Mouse (Mus musculus): ENCODE measurements around the gene Prkaa1.

Prkaa1 gene

GRCm38 (mm10) chr15:5119707-5120106, 24.0 kb upstream of the Prkaa1 start:
- TF ChIP-seq GATA4 (IDR thresholded peaks at IDR 0.05; ENCODE audit: insufficient replicate concordance, low read length) = no peak

GRCm38 (mm10) chr15:5121535-5122313, 21.9 kb upstream of the Prkaa1 start:
- no peak for TF ChIP-seq GATA4 (IDR thresholded peaks at IDR 0.05; ENCODE audit: insufficient replicate concordance, low read length)

- TF ChIP-seq GATA4 (IDR thresholded peaks at IDR 0.05; ENCODE audit: insufficient replicate concordance, low read length) = no peak
Measured at GRCm38 (mm10) chr15:5126456-5126855, 17.2 kb upstream of the Prkaa1 start.

GRCm38 (mm10) chr15:5127487-5127886, 16.2 kb upstream of the Prkaa1 start:
- no peak for TF ChIP-seq GATA4 (IDR thresholded peaks at IDR 0.05; ENCODE audit: insufficient replicate concordance, low read length)

GRCm38 (mm10) chr15:5128176-5128940, 15.3 kb upstream of the Prkaa1 start:
- no peak for TF ChIP-seq GATA4 (IDR thresholded peaks at IDR 0.05; ENCODE audit: insufficient replicate concordance, low read length)

GRCm38 (mm10) chr15:5129111-5129805, 14.4 kb upstream of the Prkaa1 start:
- TF ChIP-seq GATA4 (IDR thresholded peaks at IDR 0.05; ENCODE audit: insufficient replicate concordance, low read length) = no peak

- TF ChIP-seq GATA4 (IDR thresholded peaks at IDR 0.05; ENCODE audit: insufficient replicate concordance, low read length) = no peak
Measured at GRCm38 (mm10) chr15:5133301-5133700, 10.4 kb upstream of the Prkaa1 start.

- TF ChIP-seq GATA4 (IDR thresholded peaks at IDR 0.05; ENCODE audit: insufficient replicate concordance, low read length) = no peak
Measured at GRCm38 (mm10) chr15:5134179-5134578, 9.5 kb upstream of the Prkaa1 start.

- TF ChIP-seq GATA4 (IDR thresholded peaks at IDR 0.05; ENCODE audit: insufficient replicate concordance, low read length) = no peak
Measured at GRCm38 (mm10) chr15:5134945-5135483, 8.6 kb upstream of the Prkaa1 start.

GRCm38 (mm10) chr15:5138021-5138856, 5.4 kb upstream of the Prkaa1 start:
- TF ChIP-seq GATA4 (IDR thresholded peaks at IDR 0.05; ENCODE audit: insufficient replicate concordance, low read length) = no peak

GRCm38 (mm10) chr15:5139366-5139765, 4.3 kb upstream of the Prkaa1 start:
- no peak for TF ChIP-seq GATA4 (IDR thresholded peaks at IDR 0.05; ENCODE audit: insufficient replicate concordance, low read length)

GRCm38 (mm10) chr15:5139863-5140262, 3.8 kb upstream of the Prkaa1 start:
- no peak for TF ChIP-seq GATA4 (IDR thresholded peaks at IDR 0.05; ENCODE audit: insufficient replicate concordance, low read length)

- no peak for TF ChIP-seq GATA4 (IDR thresholded peaks at IDR 0.05; ENCODE audit: insufficient replicate concordance, low read length)
Measured at GRCm38 (mm10) chr15:5140357-5140756, 3.3 kb upstream of the Prkaa1 start.

- no peak for TF ChIP-seq GATA4 (IDR thresholded peaks at IDR 0.05; ENCODE audit: insufficient replicate concordance, low read length)
Measured at GRCm38 (mm10) chr15:5142047-5142446, 1.6 kb upstream of the Prkaa1 start.

- no peak for TF ChIP-seq GATA4 (IDR thresholded peaks at IDR 0.05; ENCODE audit: insufficient replicate concordance, low read length)
Measured at GRCm38 (mm10) chr15:5142714-5143113, 947 bp upstream of the Prkaa1 start.
